Mouse (Mus musculus): ENCODE results near the gene Shisa8. TPM values are rescaled to one million over a fixed set of nuclear protein-coding genes. Genes with fewer than 3 reads are reported as not detected.

Shisa8 gene
- polyA plus RNA-seq, 1 experiment from 2014 or later: 0.29 TPM

- no peak for ATAC-seq (ENCODE audit: low FRiP score, low read depth)
- H3K9me3 ChIP-seq: no peaks in the 10 kb centered on the region
- H3K36me3 ChIP-seq: no peaks in the 10 kb centered on the region
- H3K27ac ChIP-seq: no peak overlapping the region
- H3K27me3 ChIP-seq (replicated peaks): peaks cover 47% of the 10 kb centered on the region
- H3K4me1 ChIP-seq: peaks cover 29% of the 10 kb centered on the region
- no peak overlapping the region for H3K9ac ChIP-seq
- no peak overlapping the region for H3K4me2 ChIP-seq (replicated peaks)
- 70% methylated on average over 11 of the region's 12 CpGs for WGBS
- no peak overlapping the region for H3K4me3 ChIP-seq
Measured at GRCm38 (mm10) chr15:82220003-82220675, 7.5 kb upstream of the Shisa8 start.

GRCm38 (mm10) chr15:82218778-82219666 is 6.4 kb upstream of the Shisa8 start:
- peaks cover 47% of the 10 kb centered on the region for H3K27me3 ChIP-seq (replicated peaks)
- H3K9me3 ChIP-seq: no peaks in the 10 kb centered on the region
- H3K4me1 ChIP-seq: peaks cover 22% of the 10 kb centered on the region
- 81% methylated on average over 26 of the region's 26 CpGs for WGBS
- no peak overlapping the region for H3K27ac ChIP-seq
- no peak overlapping the region for H3K4me3 ChIP-seq
- H3K36me3 ChIP-seq: no peaks in the 10 kb centered on the region
- H3K9ac ChIP-seq: no peak overlapping the region
- H3K4me2 ChIP-seq (replicated peaks): no peak overlapping the region
- ATAC-seq (ENCODE audit: low FRiP score, low read depth): no peak

GRCm38 (mm10) chr15:82217980-82218379 is 5.4 kb upstream of the Shisa8 start:
- no peak for ATAC-seq (ENCODE audit: low FRiP score, low read depth)
- peaks cover 48% of the 10 kb centered on the region for H3K27me3 ChIP-seq (replicated peaks)
- no peak overlapping the region for H3K4me2 ChIP-seq (replicated peaks)
- WGBS: 26% methylated on average over 9 of the region's 9 CpGs
- no peak overlapping the region for H3K9ac ChIP-seq
- no peak overlapping the region for H3K27ac ChIP-seq
- H3K4me1 ChIP-seq: peaks cover 15% of the 10 kb centered on the region
- no peaks in the 10 kb centered on the region for H3K36me3 ChIP-seq
- H3K9me3 ChIP-seq: no peaks in the 10 kb centered on the region
- no peak overlapping the region for H3K4me3 ChIP-seq

- ATAC-seq (ENCODE audit: low FRiP score, low read depth): no peak
- WGBS: 7% methylated on average over 7 of the region's 7 CpGs
- H3K36me3 ChIP-seq: no peaks in the 10 kb centered on the region
- no peaks in the 10 kb centered on the region for H3K9me3 ChIP-seq
- peaks cover 25% of the 10 kb centered on the region for H3K4me1 ChIP-seq
- no peak overlapping the region for H3K9ac ChIP-seq
- no peak overlapping the region for H3K4me3 ChIP-seq
- H3K4me2 ChIP-seq (replicated peaks): no peak overlapping the region
- peaks cover 57% of the 10 kb centered on the region for H3K27me3 ChIP-seq (replicated peaks)
- no peak overlapping the region for H3K27ac ChIP-seq
Measured at GRCm38 (mm10) chr15:82217039-82217438, 4.4 kb upstream of the Shisa8 start.

GRCm38 (mm10) chr15:82216142-82216827 is 3.7 kb upstream of the Shisa8 start:
- no peak overlapping the region for H3K4me3 ChIP-seq
- no peak overlapping the region for H3K4me2 ChIP-seq (replicated peaks)
- H3K9me3 ChIP-seq: no peaks in the 10 kb centered on the region
- H3K27ac ChIP-seq: no peak overlapping the region; the same call in 1 of the 2 replicates
- no peak for ATAC-seq (ENCODE audit: low FRiP score, low read depth)
- 50% methylated on average over 20 of the region's 20 CpGs for WGBS
- H3K36me3 ChIP-seq: no peaks in the 10 kb centered on the region
- H3K4me1 ChIP-seq: peaks cover 31% of the 10 kb centered on the region
- H3K9ac ChIP-seq: no peak overlapping the region
- peaks cover 65% of the 10 kb centered on the region for H3K27me3 ChIP-seq (replicated peaks)

- ATAC-seq (ENCODE audit: low FRiP score, low read depth): no peak
- H3K36me3 ChIP-seq: no peaks in the 10 kb centered on the region
- H3K4me1 ChIP-seq: peaks cover 31% of the 10 kb centered on the region
- no peak overlapping the region for H3K4me2 ChIP-seq (replicated peaks)
- H3K9ac ChIP-seq: no peak overlapping the region
- no peak overlapping the region for H3K4me3 ChIP-seq
- H3K27ac ChIP-seq: no peak overlapping the region
- peaks cover 71% of the 10 kb centered on the region for H3K27me3 ChIP-seq (replicated peaks)
- 33% methylated on average over 11 of the region's 11 CpGs for WGBS
- H3K9me3 ChIP-seq: no peaks in the 10 kb centered on the region
Measured at GRCm38 (mm10) chr15:82215332-82216046, 2.9 kb upstream of the Shisa8 start.

GRCm38 (mm10) chr15:82213222-82213621 is 607 bp upstream of the Shisa8 start:
- no peaks in the 10 kb centered on the region for H3K36me3 ChIP-seq
- H3K4me1 ChIP-seq: peaks cover 31% of the 10 kb centered on the region
- no peaks in the 10 kb centered on the region for H3K9me3 ChIP-seq
- H3K27me3 ChIP-seq (replicated peaks): peaks cover 86% of the 10 kb centered on the region
- no peak overlapping the region for H3K9ac ChIP-seq
- H3K27ac ChIP-seq: no peak overlapping the region
- H3K4me3 ChIP-seq: no peak overlapping the region
- no peak for ATAC-seq (ENCODE audit: low FRiP score, low read depth)
- 9% methylated on average over 4 of the region's 4 CpGs for WGBS
- H3K4me2 ChIP-seq (replicated peaks): no peak overlapping the region

GRCm38 (mm10) chr15:82211911-82212751 is 484 bp downstream of the Shisa8 start:
- Histone ChIP-seq H3K27me3 (replicated peaks) (peaks cover 92% of the 10 kb centered on the region), H3K36me3 (no peaks in the 10 kb centered on the region; the same call in 1 of the 2 replicates), H3K4me2 (replicated peaks) (peak overlapping the region; percentile 64), H3K4me1 (peaks cover 38% of the 10 kb centered on the region), H3K27ac (no peak overlapping the region), H3K4me3 (peak overlapping the region; percentile 40), H3K9ac (peak overlapping the region; percentile 42), H3K9me3 (no peaks in the 10 kb centered on the region)
- peak; percentile 45; the same call in 1 of the 2 replicates for ATAC-seq (ENCODE audit: low FRiP score, low read depth)
- WGBS: under 1% methylated on average over 112 of the region's 112 CpGs

GRCm38 (mm10) chr15:82211281-82211680 is 1.3 kb downstream of the Shisa8 start:
- WGBS: 3% methylated on average over 11 of the region's 11 CpGs
- Histone ChIP-seq H3K27me3 (replicated peaks) (peaks cover 93% of the 10 kb centered on the region), H3K4me2 (replicated peaks) (peak overlapping the region; percentile 64), H3K27ac (no peak overlapping the region), H3K9me3 (no peaks in the 10 kb centered on the region), H3K4me1 (peaks cover 38% of the 10 kb centered on the region), H3K9ac (no peak overlapping the region), H3K4me3 (no peak overlapping the region), H3K36me3 (peaks cover 3% of the 10 kb centered on the region; the same call in 1 of the 2 replicates)
- no peak for ATAC-seq (ENCODE audit: low FRiP score, low read depth)

GRCm38 (mm10) chr15:82210801-82211200 is 1.8 kb downstream of the Shisa8 start:
- H3K36me3 ChIP-seq: peaks cover 8% of the 10 kb centered on the region

More at GRCm38 (mm10) chr15:82210801-82211200, 1.8 kb downstream of the Shisa8 start:
- H3K4me2 ChIP-seq (replicated peaks): no peak overlapping the region
- peaks cover 95% of the 10 kb centered on the region for H3K27me3 ChIP-seq (replicated peaks)
- H3K4me3 ChIP-seq: no peak overlapping the region
- H3K4me1 ChIP-seq: peaks cover 36% of the 10 kb centered on the region
- H3K9ac ChIP-seq: no peak overlapping the region
- WGBS: 35% methylated on average over 1 of the region's 1 CpGs
- no peak overlapping the region for H3K27ac ChIP-seq
- H3K9me3 ChIP-seq: no peaks in the 10 kb centered on the region
- no peak for ATAC-seq (ENCODE audit: low FRiP score, low read depth)
